Mouse (Mus musculus) thymus, adult 2 months (tissue): ENCODE measurements at regions not wholly inside any gene's neighbourhood (a gene's known extent, or its start where the extent isn't known, plus 50 kb on each side); places are given as distances from the start of the nearest gene placed in this dataset.

Experiments used
- CTCF ChIP-seq: fragments of 200-500 bp; IDR thresholded peaks from 2 replicates; pipeline ENCODE4 v1.5.1; 2012; ENCODE audit warnings: mild to moderate bottlenecking, control low read depth, low read length, moderate library complexity, borderline replicate concordance; ENCODE audit not compliant: control insufficient read depth, poor library complexity, insufficient read depth; ENCODE audit errors: extremely low read depth
- POLR2A ChIP-seq: fragments of 200-500 bp; IDR thresholded peaks from 2 replicates; pipeline ENCODE4 v1.6.1; 2012; ENCODE audit warnings: mild to moderate bottlenecking, low read length, control low read depth, moderate library complexity; ENCODE audit not compliant: control insufficient read depth, poor library complexity, insufficient read depth; ENCODE audit errors: extremely low read depth

- TF ChIP-seq POLR2A (no peak), CTCF (no peak)
Measured at GRCm38 (mm10) chr13:44061721-44062300, 277.2 kb downstream of the Cd83 start.
